ENCODE assay signal across 18 mouse cellular contexts in genomic region chr6:98767858-98768336, GRCm38 (mm10).
DNase-seq lines count a peak whose midpoint lies in the region; ATAC-seq lines count a peak whose summit lies in the region.
"Had no signal": no experiment of that assay in that cellular context is flagged by ENCODE, and none has a peak within 500 bp of the region (broad histone marks: within the 10 kb centered on the region; RNA-seq: fewer than 3 reads in every experiment).

No protein-coding gene starts in this region.

- DNase-seq in forebrain, embryonic 11.5 days (ENCODE audit: low spot score): peak; percentile 53
- DNase-seq in forebrain, embryonic 10.5 days (ENCODE audit: extremely low spot score, low spot score): no peak
- peak; percentile 85 for DNase-seq in Muller cell, postnatal 12 days (ENCODE audit: inconsistent ontology term)
- no peak for DNase-seq in urinary bladder, postnatal 36 days (ENCODE audit: low spot score in 2 of 2)
- DNase-seq in T-cell, adult 2 months (ENCODE audit: low spot score): no peak
- DNase-seq: cerebellum, adult 11 months; gastrocnemius, postnatal 25 days; kidney, adult 18-20 months; kidney, postnatal 36 days had no signal

- no peak overlapping the region for H3K4me3 ChIP-seq in forebrain, embryonic 11.5 days (ENCODE audit: low read depth, low read length)
- H3K4me3 ChIP-seq in forebrain, embryonic 10.5 days: no peak overlapping the region
- no peak overlapping the region for H3K4me3 ChIP-seq in forebrain, embryonic 16.5 days (replicated peaks; ENCODE audit: low read length)
- no peak overlapping the region for H3K4me3 ChIP-seq in midbrain, embryonic 15.5 days
- H3K4me3 ChIP-seq: embryonic facial prominence, embryonic 15.5 days; left cerebral cortex, adult 2 months had no signal

- ATAC-seq in forebrain, embryonic 11.5 days (replicated peaks; ENCODE audit: low FRiP score): peak; percentile 82
- ATAC-seq in forebrain, embryonic 16.5 days: peak; percentile 94
- ATAC-seq in midbrain, embryonic 15.5 days (replicated peaks): peak; percentile 85
- no peak for ATAC-seq in granulocyte monocyte progenitor cell, adult 5-6 weeks (replicated peaks; ENCODE audit: poor library complexity, severe bottlenecking)
- ATAC-seq: activated CD4-positive, CD25-positive, alpha-beta regulatory T cell, adult 4 months had no signal

- no peaks in the 10 kb centered on the region; the same call in 1 of the 2 replicates for H3K4me1 ChIP-seq in forebrain, embryonic 11.5 days (replicated peaks; ENCODE audit: control insufficient read depth, insufficient read depth, low read length)
- peaks cover 15% of the 10 kb centered on the region; the same call in 1 of the 2 replicates for H3K4me1 ChIP-seq in forebrain, embryonic 10.5 days
- peaks cover 20% of the 10 kb centered on the region for H3K4me1 ChIP-seq in forebrain, embryonic 16.5 days (replicated peaks; ENCODE audit: control insufficient read depth, insufficient read depth, low read length)
- H3K4me1 ChIP-seq in midbrain, embryonic 15.5 days: peaks cover 19% of the 10 kb centered on the region
- H3K4me1 ChIP-seq: embryonic facial prominence, embryonic 15.5 days had no signal

- 44% methylated on average over 7 of the region's 7 CpGs for WGBS in forebrain, embryonic 11.5 days
- WGBS in forebrain, embryonic 10.5 days: 69% methylated on average over 7 of the region's 7 CpGs
- 7% methylated on average over 7 of the region's 7 CpGs for WGBS in forebrain, embryonic 16.5 days
- 39% methylated on average over 7 of the region's 7 CpGs for WGBS in midbrain, embryonic 15.5 days

- H3K36me3 ChIP-seq in forebrain, embryonic 11.5 days (ENCODE audit: control insufficient read depth, insufficient read depth, low read length): no peaks in the 10 kb centered on the region
- no peaks in the 10 kb centered on the region for H3K36me3 ChIP-seq in forebrain, embryonic 10.5 days (replicated peaks)
- H3K36me3 ChIP-seq in forebrain, embryonic 16.5 days (ENCODE audit: control insufficient read depth, insufficient read depth): no peaks in the 10 kb centered on the region
- no peaks in the 10 kb centered on the region for H3K36me3 ChIP-seq in midbrain, embryonic 15.5 days (replicated peaks)
- H3K36me3 ChIP-seq: embryonic facial prominence, embryonic 15.5 days had no signal

- H3K9me3 ChIP-seq in forebrain, embryonic 11.5 days (ENCODE audit: control insufficient read depth, low read length): no peaks in the 10 kb centered on the region
- no peaks in the 10 kb centered on the region for H3K9me3 ChIP-seq in forebrain, embryonic 10.5 days
- no peaks in the 10 kb centered on the region for H3K9me3 ChIP-seq in forebrain, embryonic 16.5 days (ENCODE audit: control insufficient read depth, low read length)
- H3K9me3 ChIP-seq in midbrain, embryonic 15.5 days: no peaks in the 10 kb centered on the region
- H3K9me3 ChIP-seq: embryonic facial prominence, embryonic 15.5 days had no signal

- H3K9ac ChIP-seq in forebrain, embryonic 11.5 days (ENCODE audit: low read length): no peak overlapping the region
- H3K9ac ChIP-seq in forebrain, embryonic 16.5 days (replicated peaks; ENCODE audit: low read depth, low read length): no peak overlapping the region
- H3K9ac ChIP-seq in midbrain, embryonic 15.5 days: no peak overlapping the region
- H3K9ac ChIP-seq: embryonic facial prominence, embryonic 15.5 days; liver, embryonic 14.5 days had no signal

- peaks cover 7% of the 10 kb centered on the region; the same call in 1 of the 2 replicates for H3K27me3 ChIP-seq in forebrain, embryonic 11.5 days (ENCODE audit: control insufficient read depth, insufficient read depth, low read length)
- H3K27me3 ChIP-seq in forebrain, embryonic 10.5 days (ENCODE audit: poor library complexity, severe bottlenecking): peaks cover 36% of the 10 kb centered on the region; the same call in 1 of the 2 replicates
- peaks cover 39% of the 10 kb centered on the region for H3K27me3 ChIP-seq in forebrain, embryonic 16.5 days (replicated peaks; ENCODE audit: control insufficient read depth, insufficient read depth, low read length)
- no peaks in the 10 kb centered on the region for H3K27me3 ChIP-seq in midbrain, embryonic 15.5 days (replicated peaks)
- H3K27me3 ChIP-seq: CH12.LX; embryonic facial prominence, embryonic 15.5 days had no signal

- no peak overlapping the region for H3K27ac ChIP-seq in forebrain, embryonic 11.5 days (ENCODE audit: low read depth, low read length)
- H3K27ac ChIP-seq in forebrain, embryonic 10.5 days: no peak overlapping the region
- no peak overlapping the region for H3K27ac ChIP-seq in forebrain, embryonic 16.5 days (ENCODE audit: low read length)
- no peak overlapping the region for H3K27ac ChIP-seq in midbrain, embryonic 15.5 days
- H3K27ac ChIP-seq: embryonic facial prominence, embryonic 15.5 days; left cerebral cortex, adult 2 months; liver, embryonic 14.5 days; stomach, postnatal 0 days had no signal

- H3K4me2 ChIP-seq in forebrain, embryonic 11.5 days (ENCODE audit: low read depth, low read length, severe bottlenecking): no peak overlapping the region
- H3K4me2 ChIP-seq in forebrain, embryonic 16.5 days (ENCODE audit: low read length): peak overlapping the region; percentile 1; the same call in 1 of the 2 replicates
- H3K4me2 ChIP-seq in midbrain, embryonic 15.5 days: no peak overlapping the region
- H3K4me2 ChIP-seq: embryonic facial prominence, embryonic 15.5 days had no signal

Comparison
In these comparisons a context has a peak if more than half of its experiments do, and no peak if none do; other contexts are left out.
1. DNase-seq: peak in forebrain, embryonic 11.5 days (single experiment) and Muller cell, postnatal 12 days (single experiment); none in forebrain, embryonic 10.5 days (single experiment), urinary bladder, postnatal 36 days (0 of 2) and T-cell, adult 2 months (single experiment).